ENCODE assay signal across 8 mouse cellular contexts in genomic region chr5:91444981-91445517, GRCm38 (mm10). TPM values are rescaled to one million over a fixed set of nuclear protein-coding genes. Genes with fewer than 3 reads are reported as not detected.
A peak's percentile ranks its signal among the peaks of the same experiment; 100 is the strongest.
DNase-seq lines count a peak whose midpoint lies in the region; ATAC-seq and TF ChIP-seq lines count a peak whose summit lies in the region.

No protein-coding gene starts in this region.

- peak; percentile 27 for DNase-seq in layer of hippocampus, adult 9-11 months
- DNase-seq in layer of hippocampus, postnatal 36 days: no peak
- peak; percentile 32 for DNase-seq in embryo, embryonic 11 days
- DNase-seq in frontal cortex, postnatal 10 days (ENCODE audit: low spot score in 2 of 2): peak; percentile 11 to 42
- peak; percentile 12 for DNase-seq in lung, postnatal 0 days (ENCODE audit: low spot score)
- DNase-seq in spleen, postnatal 10 days (ENCODE audit: low spot score in 2 of 2): no peak
- DNase-seq in natural killer cell, adult 2 months (ENCODE audit: low spot score in 2 of 2): no peak

- no peaks in the 10 kb centered on the region for H3K36me3 ChIP-seq in lung, postnatal 0 days (ENCODE audit: insufficient read depth, low read length)

- H3K4me1 ChIP-seq in lung, postnatal 0 days (ENCODE audit: insufficient read depth, low read depth, low read length): no peaks in the 10 kb centered on the region

- TF ChIP-seq EP300 in lung, postnatal 0 days (IDR thresholded peaks at IDR 0.05): no peak

- H3K27me3 ChIP-seq in lung, postnatal 0 days (replicated peaks; ENCODE audit: insufficient read depth, low read length): no peaks in the 10 kb centered on the region

- H3K9ac ChIP-seq in lung, postnatal 0 days (replicated peaks; ENCODE audit: low read depth): no peak overlapping the region

- no peaks in the 10 kb centered on the region for H3K9me3 ChIP-seq in lung, postnatal 0 days (ENCODE audit: low read length)

- H3K4me2 ChIP-seq in lung, postnatal 0 days (replicated peaks; ENCODE audit: low read depth, low read length): no peak overlapping the region

- TF ChIP-seq CTCF in lung, postnatal 0 days (IDR thresholded peaks at IDR 0.05): no peak

- no peak overlapping the region for H3K27ac ChIP-seq in lung, postnatal 0 days (ENCODE audit: low read length)

- 32% methylated on average over 3 of the region's 3 CpGs for WGBS in lung, postnatal 0 days

- ATAC-seq in lung, postnatal 0 days: peak; percentile 62
- ATAC-seq in megakaryocyte, adult 5-6 weeks (ENCODE audit: poor library complexity, severe bottlenecking): no peak

- no peak overlapping the region for H3K4me3 ChIP-seq in lung, postnatal 0 days (ENCODE audit: low read depth, low read length)

RNA-seq across cellular contexts. Expression of gene Btc, which starts 42.3 kb away (rescaled TPM):
- total RNA-seq in layer of hippocampus, postnatal 36 days (2021): 1 to 10 TPM in 1 of 2 experiments, under 1 TPM in 1; 0.43 to 1.6 TPM
- polyA plus RNA-seq in lung, postnatal 0 days (2015; fragmentation: Nextera tagmentation; extraction: Ambion mirVana): 3.0 and 4.3 TPM in 2 replicates
- total RNA-seq in megakaryocyte, adult 5-6 weeks (2015): not detected in 2 replicates
- total RNA-seq in megakaryocyte, adult 5-6 weeks (2017): not detected in 2 replicates

Comparison
In these comparisons a context has a peak if more than half of its experiments do, and no peak if none do; other contexts are left out.
1. DNase-seq: peak in layer of hippocampus, adult 9-11 months (single experiment), embryo, embryonic 11 days (single experiment), frontal cortex, postnatal 10 days (2 of 2) and lung, postnatal 0 days (single experiment); none in layer of hippocampus, postnatal 36 days (0 of 2), spleen, postnatal 10 days (0 of 2) and natural killer cell, adult 2 months (0 of 2).